Mouse (Mus musculus) bone marrow, adult 2 months (tissue): Measurements from ENCODE around the gene Gcm2.

Source experiments
- CTCF ChIP-seq: fragments of 200-500 bp; IDR thresholded peaks from 2 replicates; pipeline ENCODE4 v1.5.1; 2011; ENCODE audit warnings: low read length, control low read depth; ENCODE audit not compliant: control insufficient read depth, insufficient read depth
- POLR2A ChIP-seq: fragments of 200-500 bp; IDR thresholded peaks from 2 replicates; pipeline ENCODE4 v1.6.1; 2011; ENCODE audit warnings: low read depth, mild to moderate bottlenecking, control low read depth, low read length, borderline replicate concordance; ENCODE audit not compliant: control insufficient read depth

- TF ChIP-seq CTCF: no peak
- TF ChIP-seq POLR2A: no peak
These were observed at the start of gene Gcm2 for GRCm38 (mm10) chr13:41110935-41111334.
